Mouse (Mus musculus): Measurements from ENCODE around the gene Zfp131.
"Not testable (repeated sequence)": the region's sequence is repeated elsewhere in the genome, so short reads cannot be mapped to it uniquely, and the experiment has no call there.

Zfp131 gene

DNA sequence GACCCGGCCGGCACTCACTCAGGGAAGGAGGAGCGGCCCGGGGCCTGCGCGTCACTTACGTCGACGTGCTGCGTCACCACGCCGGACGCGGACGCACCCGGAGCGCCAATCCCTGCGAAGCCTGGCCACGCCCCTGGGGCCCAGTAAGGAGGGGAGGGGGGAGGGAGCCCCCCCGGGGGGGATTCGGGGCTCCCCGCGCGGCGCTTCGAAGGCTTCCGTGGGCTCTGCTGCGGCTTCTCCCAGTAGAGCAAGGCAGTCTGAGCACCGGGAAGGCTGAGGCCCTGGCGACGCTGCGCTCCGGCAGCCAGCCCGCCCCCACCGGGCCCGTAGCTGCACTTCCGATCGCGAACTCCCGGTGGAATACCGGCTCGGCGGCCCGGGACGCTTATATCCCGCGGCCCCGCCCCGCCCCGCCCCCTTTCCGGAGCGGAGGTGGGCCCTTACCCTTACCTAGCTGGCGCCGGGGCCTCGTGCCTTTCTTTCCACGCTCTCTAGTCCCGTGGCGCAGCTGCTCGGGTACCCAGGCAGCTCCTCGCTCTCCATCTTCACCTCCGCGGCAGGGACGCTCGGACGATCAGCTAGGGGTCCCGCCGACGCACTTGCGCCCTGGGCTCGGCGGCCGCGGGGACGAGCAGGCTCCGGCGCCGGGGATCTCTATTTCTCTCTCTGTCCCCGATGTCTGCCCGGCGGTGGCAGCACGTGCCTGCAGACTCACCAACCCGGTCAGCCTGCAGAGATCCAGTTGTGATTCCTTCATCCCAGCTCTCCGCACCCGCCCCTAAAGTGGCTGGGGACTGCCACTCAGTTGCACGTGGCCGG is at the start of gene Zfp131:
Gene Zfp131 (minus strand): TSS at position 129 of the 819 bp plus-strand sequence.
- peak; percentile 56 for DNase-seq (ENCODE audit: extremely low spot score, low read depth, low spot score)

DNA sequence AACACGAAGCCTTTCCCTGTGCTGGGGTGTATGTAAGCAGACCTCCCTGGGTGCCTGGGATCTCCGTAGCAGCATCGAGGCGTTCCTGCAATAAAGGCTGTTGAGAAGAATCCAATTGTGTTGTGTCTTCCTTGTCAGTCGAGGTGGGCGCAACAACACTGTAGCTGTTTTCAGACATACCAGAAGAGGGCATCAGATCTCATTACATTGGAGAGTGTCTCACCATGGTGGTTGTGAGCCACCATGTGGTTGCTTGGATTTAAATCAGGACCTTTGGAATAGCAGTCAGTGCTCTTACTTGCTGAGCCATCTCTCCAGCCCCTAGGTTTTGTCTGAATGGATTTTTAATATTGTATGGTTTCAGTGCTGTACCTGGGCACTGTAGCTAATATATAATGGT is 49.3 kb upstream of the Zfp131 start:
- DNase-seq (ENCODE audit: extremely low spot score, low read depth, low spot score), result not testable (repeated sequence)

DNA sequence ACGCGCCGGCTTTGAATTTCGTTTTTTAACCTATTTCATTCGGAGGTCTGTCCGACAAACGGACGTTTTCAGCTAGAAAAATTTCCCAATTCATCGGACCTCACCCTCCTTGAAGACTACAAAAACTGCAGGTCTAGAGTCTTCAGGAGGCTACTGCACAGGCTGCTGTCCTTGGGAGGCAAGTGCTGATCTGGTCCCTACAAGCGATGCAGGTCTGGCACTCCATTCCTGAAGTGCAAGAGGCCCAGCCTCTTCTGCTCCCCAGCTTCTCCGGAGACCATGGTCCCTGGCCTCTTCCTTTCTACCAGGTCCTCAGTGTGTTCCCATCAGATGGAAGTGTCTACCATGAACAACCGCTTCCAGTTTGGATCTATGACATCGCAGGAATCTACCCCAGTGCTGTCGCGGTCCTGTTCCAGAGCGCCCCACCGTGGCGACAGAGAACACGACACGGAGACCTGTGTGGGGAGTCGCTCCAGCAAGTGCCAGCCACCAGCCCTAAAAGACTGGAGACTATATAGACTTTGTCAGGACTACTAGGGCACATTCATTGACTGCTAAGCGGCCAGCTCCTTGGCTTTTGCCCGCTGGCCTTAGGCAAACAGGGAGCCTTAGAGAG is 47.1 kb upstream of the Zfp131 start:
- DNase-seq (ENCODE audit: extremely low spot score, low read depth, low spot score), result not testable (repeated sequence)

DNA sequence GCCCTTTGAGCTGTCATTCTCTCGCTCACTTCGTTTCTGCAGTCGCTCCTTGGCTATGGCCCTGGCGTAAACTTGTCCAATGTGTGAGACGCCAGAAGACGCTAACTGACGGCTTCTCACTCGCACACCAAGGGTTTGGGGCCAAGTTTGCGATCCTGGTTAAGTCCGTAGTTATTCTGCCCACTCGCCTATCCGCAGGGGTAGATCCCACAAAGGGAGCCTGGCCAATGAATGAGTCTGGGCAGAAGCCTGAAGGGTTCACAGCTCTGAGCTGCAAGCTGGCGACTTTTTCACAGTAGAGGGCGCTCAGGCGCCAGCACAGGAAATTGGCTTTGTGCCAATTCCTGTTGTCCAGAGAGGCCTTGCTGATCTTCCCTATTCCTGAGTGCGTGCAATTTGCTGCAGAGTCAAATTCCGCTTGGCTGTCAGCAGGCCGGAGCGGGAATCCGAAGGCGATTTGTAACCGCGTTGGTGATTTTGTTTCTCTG is 45.7 kb upstream of the Zfp131 start:
- DNase-seq (ENCODE audit: extremely low spot score, low read depth, low spot score), result not testable (repeated sequence)

DNA sequence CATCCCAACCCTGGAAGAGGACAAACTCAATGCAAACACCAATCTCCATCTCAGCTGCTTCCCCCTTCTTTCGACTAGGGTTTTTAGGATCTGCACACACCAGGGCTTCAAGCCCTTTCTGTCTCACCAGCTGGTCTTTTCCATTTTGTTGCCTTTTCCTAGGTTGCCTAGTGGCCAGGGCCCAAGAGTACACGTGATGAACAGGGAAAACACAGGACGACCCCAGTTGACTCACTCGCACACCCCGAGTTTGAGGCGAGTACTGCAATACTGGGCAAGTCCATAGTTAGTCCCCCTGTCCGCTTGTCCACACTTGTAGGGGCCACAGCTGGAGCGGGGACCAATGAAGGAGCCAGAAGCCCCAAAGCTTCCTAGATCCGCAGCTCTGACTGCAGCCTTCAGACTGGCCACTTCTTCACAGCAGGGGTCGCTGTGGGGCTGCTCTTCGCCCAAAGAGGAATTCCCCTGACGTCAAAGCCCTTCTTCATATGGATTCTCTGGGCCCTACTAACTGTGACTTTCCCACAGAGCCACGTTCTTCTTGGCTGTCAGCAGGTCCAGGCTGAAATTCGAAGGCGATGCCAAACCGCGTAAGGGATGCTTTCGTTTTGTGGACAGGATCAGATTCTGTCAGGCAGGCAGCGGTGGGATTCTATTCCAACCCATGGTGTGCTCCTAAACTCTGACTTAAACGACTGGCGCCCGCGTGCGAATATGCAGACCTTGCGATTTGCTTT is 44.8 kb upstream of the Zfp131 start, which contains the start of gene D13Ertd608e:
Gene D13Ertd608e (plus strand): TSS at position 687 of the 737 bp plus-strand sequence.
- DNase-seq (ENCODE audit: extremely low spot score, low read depth, low spot score), result not testable (repeated sequence)

DNA sequence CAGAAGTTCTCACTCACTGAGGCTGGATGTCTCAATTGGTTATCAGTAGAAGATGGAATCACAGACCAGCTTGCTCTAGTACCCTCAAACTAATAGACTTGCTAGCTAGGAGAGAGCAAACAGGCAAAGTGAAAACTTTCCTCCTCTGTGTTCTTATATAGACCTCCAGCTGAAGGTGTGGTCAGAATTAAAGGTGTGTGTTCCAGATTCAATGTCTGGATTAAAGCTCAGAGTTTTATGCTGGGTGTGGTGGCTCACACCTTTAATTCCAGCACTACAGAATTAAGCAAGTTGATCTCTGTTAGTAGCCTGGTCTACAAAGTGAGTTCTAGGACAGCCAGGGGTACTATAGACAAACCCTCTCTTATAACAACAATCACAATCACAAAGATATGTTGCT is 39.4 kb upstream of the Zfp131 start, which contains the start of gene AF067063:
Gene AF067063 (minus strand): TSS at position 101 of the 400 bp plus-strand sequence.
- DNase-seq (ENCODE audit: extremely low spot score, low read depth, low spot score), result not testable (repeated sequence)

DNA sequence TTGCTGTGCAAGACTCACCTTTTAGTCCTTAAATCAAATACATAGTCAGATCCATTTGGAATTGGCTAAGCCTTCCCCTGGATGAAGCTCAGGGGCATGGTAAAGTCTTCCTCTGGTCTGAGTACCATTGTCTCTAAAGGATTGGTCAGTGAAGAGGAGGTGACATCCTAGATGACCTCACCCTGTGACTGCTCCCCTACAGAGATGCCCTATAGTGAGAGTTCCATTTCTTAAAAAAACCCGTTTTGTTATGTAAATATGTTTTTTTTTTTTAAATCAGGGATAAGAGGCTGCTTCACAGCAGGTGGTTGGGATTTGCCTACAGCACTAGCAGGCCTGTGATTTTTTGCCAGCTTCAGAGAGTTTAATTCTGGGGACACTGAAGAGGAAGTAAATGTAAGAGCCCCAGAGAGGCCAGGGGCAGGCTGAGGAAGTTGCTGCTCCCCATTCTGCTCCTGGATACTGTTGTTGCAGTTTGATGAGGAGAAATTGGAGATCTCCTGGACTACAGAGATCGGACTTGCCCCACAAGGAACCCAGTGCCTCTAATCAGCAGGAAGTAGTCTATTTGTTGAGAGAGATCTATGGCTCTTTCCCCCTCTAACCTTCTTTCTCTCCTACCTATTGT is 27.0 kb upstream of the Zfp131 start:
- no peak for DNase-seq (ENCODE audit: extremely low spot score, low read depth, low spot score)

DNA sequence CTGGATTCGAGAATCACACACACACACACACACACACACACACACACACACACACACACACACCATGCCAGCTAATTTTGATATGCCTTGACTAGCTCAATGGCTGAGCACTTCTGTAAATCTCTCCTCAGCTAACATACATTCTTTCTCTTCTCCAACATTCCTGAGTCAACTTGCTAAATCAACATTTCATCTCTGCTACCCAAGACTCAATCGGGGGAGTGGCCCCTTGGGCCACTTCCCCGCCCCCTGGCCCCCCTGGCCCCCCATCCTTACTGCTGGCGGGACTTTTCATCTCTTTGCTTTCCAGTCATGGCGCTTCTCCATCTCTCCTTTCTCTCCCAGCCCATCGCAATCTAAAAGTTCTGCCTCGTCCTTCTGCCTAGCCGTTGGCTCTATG is 26.1 kb upstream of the Zfp131 start:
- DNase-seq (ENCODE audit: extremely low spot score, low read depth, low spot score), result no peak

DNA sequence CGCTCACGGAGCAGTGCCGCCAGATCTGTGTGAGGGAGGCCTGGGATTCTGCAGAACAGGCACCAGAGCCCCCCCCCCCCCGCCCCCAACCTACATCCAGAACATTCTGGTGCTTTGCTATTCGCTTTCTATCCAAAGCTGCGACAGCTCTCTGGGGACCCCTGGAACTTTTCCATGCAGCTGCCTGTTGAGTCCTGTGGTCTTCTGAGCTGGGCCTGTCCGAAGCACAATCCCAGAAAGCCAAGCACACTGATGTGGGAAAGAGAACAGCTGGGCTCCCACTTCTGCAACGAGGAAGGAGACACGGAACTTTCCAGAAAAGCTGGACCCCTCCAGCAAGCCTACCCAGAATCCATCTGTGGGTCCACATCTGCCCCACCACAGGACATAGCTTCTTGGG is 19.3 kb upstream of the Zfp131 start:
- DNase-seq (ENCODE audit: extremely low spot score, low read depth, low spot score), result no peak

DNA sequence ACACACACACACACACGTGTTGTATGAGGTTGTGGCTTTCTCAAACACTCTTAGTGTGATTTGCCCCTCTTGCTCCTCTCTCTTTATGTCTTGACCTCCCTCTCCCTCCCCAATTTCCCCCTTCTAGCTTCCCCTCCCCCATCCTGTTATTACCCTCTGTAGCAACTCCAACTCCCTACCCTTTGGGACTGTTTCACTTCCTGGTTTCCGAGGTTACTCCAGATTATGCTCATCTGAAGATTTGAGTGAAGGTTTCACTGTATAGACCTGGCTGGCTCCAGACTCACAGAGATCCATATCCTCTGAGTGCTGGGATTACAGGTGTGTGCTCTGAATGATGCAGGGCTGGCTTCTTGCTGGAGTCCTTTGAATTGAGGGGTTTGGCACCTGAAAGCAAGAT is 18.2 kb upstream of the Zfp131 start:
- no peak for DNase-seq (ENCODE audit: extremely low spot score, low read depth, low spot score)

DNA sequence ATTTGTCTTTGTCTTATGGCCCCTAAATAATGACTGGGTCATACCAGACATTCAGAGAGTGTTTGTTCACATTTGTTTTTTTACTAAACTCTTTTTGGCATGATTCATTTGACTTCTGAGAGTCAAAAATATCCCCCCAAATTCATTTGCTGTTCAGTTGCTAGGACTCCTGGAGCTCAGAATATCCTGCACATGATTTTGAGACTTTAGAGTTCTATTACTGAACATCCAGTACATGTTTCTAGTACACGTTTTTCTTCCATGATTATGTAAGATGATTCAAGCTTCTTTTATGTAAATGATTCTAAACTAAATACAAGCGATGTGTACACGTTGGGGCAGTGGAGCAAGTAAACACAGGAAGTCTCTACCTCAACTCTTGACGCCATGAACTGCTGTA is 7.0 kb upstream of the Zfp131 start:
- no peak for DNase-seq (ENCODE audit: extremely low spot score, low read depth, low spot score)

DNA sequence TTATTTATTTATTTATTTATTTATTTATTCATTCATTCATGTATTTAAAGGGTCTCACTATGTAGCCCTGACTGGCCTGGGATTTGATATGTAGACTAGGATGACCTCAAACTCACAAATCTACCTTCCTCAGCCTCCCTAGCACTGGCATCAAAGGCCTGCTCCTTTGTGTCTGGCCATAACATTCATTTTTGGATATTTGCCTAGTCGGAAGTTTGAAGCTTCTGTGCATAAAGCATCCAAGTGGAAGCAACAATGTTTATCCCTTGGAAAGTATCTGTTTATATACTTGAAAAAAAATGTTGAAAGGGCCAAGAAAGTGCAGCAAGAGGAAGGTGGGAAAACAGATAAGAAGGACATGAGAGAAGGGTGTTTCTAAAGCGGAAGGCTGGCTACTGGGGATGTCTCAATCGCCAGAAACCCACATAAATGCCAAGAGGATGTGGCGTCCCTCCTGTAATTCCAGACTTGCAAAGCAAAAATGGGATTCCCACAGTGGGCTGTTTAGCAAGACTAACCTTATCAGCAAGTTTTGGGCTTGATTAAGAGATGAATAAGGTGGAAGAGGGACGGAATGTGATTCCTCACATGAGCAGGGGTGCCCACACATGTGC is 2.2 kb upstream of the Zfp131 start:
- no peak for DNase-seq (ENCODE audit: extremely low spot score, low read depth, low spot score)

DNA sequence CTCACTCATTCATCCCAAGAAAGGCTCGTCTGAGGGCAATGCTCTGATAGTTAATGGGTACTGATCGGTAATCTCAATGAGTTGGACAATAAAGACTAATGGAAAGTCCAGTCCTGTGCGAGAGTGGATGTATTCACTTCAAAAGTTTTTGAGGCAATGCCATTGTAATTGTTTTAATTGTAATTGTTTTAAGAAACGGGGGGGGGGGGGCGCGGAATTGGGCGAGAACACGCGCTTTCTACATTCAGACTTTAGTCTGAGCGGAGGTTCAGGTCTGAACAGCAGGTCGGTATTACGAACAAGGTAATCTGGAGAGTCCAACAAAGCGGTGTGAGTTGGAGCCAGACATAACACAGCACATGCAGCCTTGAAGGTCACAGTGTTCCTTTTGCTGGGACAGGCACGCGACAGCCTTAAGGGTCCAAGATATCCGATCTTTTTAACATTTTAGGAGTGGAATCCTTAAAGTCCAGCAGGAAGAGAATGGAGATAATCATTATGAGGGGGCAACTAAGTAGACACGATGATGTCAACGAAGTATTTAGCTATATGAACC is 969 bp upstream of the Zfp131 start:
- DNase-seq (ENCODE audit: extremely low spot score, low read depth, low spot score), result no peak

DNA sequence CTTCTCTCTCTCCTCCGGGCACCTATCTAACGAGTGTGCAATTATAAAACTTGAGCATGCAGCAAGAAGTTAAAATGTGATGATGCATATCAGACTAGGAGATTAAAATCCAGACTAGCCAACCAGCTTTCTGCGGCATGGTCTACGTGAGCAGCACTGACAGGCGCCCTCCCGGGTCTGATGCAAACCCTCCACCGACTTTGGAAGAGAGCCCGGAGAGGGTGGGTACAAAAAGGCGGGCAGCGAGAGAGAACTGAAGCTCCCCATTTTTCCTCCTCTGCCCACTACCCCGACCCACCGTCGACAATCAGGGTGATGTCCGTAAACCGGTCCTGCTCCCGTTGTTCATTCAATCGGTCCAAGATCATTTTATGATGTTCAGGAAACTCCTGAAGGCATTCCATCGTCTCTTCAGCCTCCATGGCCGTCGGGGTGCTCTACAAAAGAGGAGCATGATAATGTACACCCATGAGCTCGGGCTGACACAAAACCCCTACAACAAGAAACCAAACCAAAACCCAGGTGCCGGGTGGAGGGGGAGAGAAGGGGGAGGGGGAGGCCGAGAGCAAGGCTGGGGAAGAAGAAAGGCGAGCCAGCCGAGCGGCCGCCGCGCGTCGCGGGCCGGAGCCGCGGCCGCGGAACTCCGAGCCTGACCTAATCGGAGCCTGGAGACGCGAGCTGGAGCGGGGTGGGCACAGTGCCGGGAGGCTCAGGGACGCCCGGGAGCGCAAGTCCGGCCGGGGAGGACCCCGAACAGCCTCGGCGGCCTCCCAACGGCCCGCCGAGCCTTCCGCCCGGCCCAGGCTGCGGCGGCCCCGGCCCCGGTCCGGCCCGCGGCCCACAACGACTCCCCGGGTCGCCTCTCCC is 605 bp downstream of the Zfp131 start:
- no peak for DNase-seq (ENCODE audit: extremely low spot score, low read depth, low spot score)

DNA sequence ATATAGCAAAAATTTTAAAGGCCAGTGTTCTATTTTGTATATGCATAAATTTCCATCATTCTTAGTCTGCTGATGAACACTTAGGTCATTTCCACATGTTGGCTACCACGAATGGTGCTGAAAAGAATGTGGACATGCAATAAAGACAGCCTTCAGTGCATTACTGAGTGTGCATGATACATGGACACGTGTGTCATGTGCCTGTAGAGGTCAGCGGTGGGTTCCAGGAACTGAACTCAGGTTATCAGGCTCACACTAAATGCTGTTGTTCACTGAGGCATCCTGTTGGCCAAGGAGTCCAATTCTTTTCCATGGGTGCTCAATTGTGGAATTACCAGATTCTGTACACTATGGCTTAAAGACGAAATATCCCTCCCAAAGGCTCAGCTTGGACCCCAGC is 7.1 kb downstream of the Zfp131 start:
- no peak for DNase-seq (ENCODE audit: extremely low spot score, low read depth, low spot score)

DNA sequence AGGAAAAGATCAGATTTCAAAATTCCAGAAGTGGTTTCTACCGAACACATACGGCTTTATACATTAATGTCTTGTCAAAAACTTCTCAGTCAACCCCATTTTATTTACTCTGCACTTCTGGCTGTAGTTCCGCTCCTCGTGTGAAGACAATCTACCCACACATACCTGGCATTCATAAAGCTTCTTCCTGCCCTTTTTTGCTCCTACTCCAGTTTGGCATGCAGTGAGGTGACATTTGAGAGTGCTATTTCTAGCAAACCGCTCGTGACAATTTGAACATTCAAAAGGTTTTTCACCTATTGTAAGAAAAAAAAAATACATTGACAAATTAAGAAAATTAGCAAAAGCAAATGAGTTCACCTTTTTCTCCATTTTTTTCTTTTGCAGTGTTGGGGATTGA is 22.1 kb downstream of the Zfp131 start:
- DNase-seq (ENCODE audit: extremely low spot score, low read depth, low spot score), result no peak

DNA sequence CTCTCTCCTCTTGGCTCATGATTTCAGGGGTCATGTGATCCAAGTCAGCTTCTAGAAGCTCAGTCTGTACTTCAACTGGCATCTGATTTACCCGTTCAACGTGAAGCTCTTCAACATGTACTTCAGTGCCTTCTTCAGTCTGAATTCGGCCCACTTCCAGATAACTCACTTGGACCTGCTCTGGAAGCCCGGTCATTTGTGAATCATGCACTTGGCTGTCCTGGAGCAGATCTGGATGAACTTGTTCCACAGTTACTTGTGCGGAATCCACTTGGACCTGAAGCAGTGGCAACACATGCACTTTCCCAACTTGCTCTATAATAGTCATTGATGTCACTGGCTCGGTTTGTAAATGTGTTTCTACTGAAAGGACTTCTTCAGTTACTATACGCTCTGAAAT is 24.2 kb downstream of the Zfp131 start:
- no peak for DNase-seq (ENCODE audit: extremely low spot score, low read depth, low spot score)

DNA sequence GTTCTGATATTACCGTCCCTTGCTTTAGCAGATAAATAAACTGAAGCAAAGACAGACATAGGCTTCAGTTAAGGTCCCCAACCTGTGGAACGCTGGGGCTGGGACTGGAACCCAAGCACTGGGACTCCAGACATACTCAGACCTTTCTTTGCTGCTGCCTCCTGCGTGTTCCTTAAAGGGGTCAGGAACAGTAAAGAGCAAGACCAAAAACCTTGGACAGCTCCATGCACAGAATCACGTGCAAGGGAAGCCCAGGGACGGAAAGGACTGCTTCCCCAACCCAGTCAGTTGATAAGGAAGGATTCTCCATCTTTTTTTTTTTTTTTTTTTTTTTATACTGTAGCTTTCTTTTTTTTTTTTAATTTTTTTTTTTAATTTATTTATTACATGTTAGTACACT is 33.9 kb downstream of the Zfp131 start:
- no peak for DNase-seq (ENCODE audit: extremely low spot score, low read depth, low spot score)
